Mouse (Mus musculus) regulatory T cell (primary cell): ENCODE measurements around the gene Atxn7l3b.

ENCODE experiments used
- in situ Hi-C: fragments of 300-600 bp; cut with MboI, MseI; formaldehyde crosslinking; loops from one replicate; pipeline ENCODE4 v1.15.1; 2025; ENCODE audit warnings: high pct_unique_total_duplicates

The Atxn7l3b gene

GRCm38 (mm10) chr10:112876655-112877393, 52.0 kb downstream of the Atxn7l3b start:
- in situ Hi-C loops = no loop called here
